Mouse (Mus musculus): ENCODE measurements around the gene Polr2h. TPM values are rescaled to one million over a fixed set of nuclear protein-coding genes. Genes with fewer than 3 reads are reported as not detected.

Polr2h gene
- polyA plus RNA-seq, 1 experiment from 2014 or later = 125 TPM

DNA sequence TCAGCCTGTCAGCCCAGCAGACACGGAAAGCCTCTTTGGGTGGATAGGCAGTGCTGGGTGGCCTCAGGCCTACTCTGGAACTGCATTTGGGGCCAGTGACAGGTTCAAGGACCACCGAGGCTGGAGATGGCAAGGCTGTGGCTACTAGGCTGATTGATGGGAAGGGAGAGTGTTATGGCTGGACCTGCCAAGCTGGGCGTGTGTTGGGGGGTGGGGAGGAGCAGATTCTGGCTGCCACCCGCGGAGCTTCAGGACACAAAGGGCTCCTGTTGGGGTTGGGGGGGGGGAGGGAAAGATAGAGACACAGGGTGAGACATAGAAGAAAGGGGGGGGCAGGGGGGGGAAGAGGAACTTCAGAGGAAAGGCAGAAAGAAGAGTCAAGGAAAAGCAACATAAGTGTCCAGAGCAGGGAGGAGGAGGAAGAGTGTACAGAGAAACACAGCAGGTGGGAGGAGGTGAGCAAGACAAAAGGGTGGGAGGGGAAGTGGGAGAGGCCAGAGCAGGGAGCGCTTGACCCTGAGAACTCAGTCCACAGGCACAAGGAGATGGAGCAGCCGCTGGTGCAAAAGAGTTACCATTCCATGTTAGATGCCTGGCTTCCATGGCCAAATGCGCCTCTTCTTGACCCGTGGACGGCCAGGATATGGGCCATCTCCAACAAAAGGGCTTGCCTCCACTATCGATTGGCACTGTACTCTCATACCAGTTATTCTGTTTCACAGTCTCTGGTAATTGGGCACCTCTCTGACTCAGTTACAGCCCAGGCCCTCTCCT lies 3.0 kb upstream of the Polr2h start:
- ATAC-seq (replicated peaks; ENCODE audit: low FRiP score, low TSS enrichment, low read depth) (no peak), DNase-seq (ENCODE audit: low spot score) (no peak)
- 49% methylated on average over 11 of the region's 11 CpGs for WGBS
- H3K4me3 ChIP-seq (ENCODE audit: low read depth, low read length) = peak overlapping the region; percentile 61; the same call in 1 of the 2 replicates
- H3K4me2 ChIP-seq (ENCODE audit: low read length) = peak overlapping the region; percentile 86
- peaks cover 20% of the 10 kb centered on the region for H3K4me1 ChIP-seq (replicated peaks; ENCODE audit: control insufficient read depth, insufficient read depth, low read length)
- H3K9me3 ChIP-seq (ENCODE audit: control insufficient read depth, low read length) = no peaks in the 10 kb centered on the region
- H3K36me3 ChIP-seq (ENCODE audit: control insufficient read depth, insufficient read depth, low read length) = peaks cover 33% of the 10 kb centered on the region
- no peak overlapping the region for H3K27ac ChIP-seq (ENCODE audit: low read depth)
- no peak overlapping the region for H3K9ac ChIP-seq (ENCODE audit: low read length)
- H3K27me3 ChIP-seq (replicated peaks; ENCODE audit: control insufficient read depth, insufficient read depth, low read length) = no peaks in the 10 kb centered on the region

- no peaks in the 10 kb centered on the region for H3K27me3 ChIP-seq (replicated peaks; ENCODE audit: control insufficient read depth, insufficient read depth, low read length)
- 54% methylated on average over 2 of the region's 2 CpGs for WGBS
- peak overlapping the region; percentile 61 for H3K4me3 ChIP-seq (ENCODE audit: low read depth, low read length)
- peak overlapping the region; percentile 65 for H3K9ac ChIP-seq (ENCODE audit: low read length)
- ATAC-seq (replicated peaks; ENCODE audit: low FRiP score, low TSS enrichment, low read depth) (no peak), DNase-seq (ENCODE audit: low spot score) (no peak)
- no peaks in the 10 kb centered on the region for H3K9me3 ChIP-seq (ENCODE audit: control insufficient read depth, low read length)
- H3K4me2 ChIP-seq (ENCODE audit: low read length) = peak overlapping the region; percentile 86
- no peak overlapping the region for H3K27ac ChIP-seq (ENCODE audit: low read depth)
- peaks cover 20% of the 10 kb centered on the region for H3K4me1 ChIP-seq (replicated peaks; ENCODE audit: control insufficient read depth, insufficient read depth, low read length)
- peaks cover 35% of the 10 kb centered on the region for H3K36me3 ChIP-seq (ENCODE audit: control insufficient read depth, insufficient read depth, low read length)
Measured at GRCm38 (mm10) chr16:20715161-20715560, 2.3 kb upstream of the Polr2h start.

DNA sequence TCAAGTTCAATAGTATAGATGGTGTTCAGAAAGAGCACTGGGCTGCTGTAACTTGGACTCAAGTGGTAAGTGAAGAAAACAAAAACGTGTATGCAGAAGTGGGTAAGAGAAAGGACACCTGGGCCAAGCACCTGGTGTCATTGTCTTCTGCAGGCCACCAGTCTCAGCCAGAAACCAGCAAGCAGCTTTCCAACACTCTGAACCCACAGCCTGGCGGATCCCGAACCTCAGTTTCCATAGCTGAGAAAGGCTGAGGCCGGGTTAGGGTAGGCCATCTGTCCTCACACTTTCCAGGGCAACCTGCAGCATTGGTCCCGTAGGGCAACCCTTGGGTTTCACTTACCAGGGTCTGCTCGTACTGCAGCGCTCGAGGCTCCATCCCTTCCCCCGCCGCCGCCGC lies 1.9 kb upstream of the Polr2h start:
- H3K9me3 ChIP-seq (ENCODE audit: control insufficient read depth, low read length) = no peaks in the 10 kb centered on the region
- H3K27me3 ChIP-seq (replicated peaks; ENCODE audit: control insufficient read depth, insufficient read depth, low read length) = no peaks in the 10 kb centered on the region
- peak overlapping the region; percentile 61 for H3K4me3 ChIP-seq (ENCODE audit: low read depth, low read length)
- DNase-seq (ENCODE audit: low spot score) (no peak), ATAC-seq (replicated peaks; ENCODE audit: low FRiP score, low TSS enrichment, low read depth) (no peak)
- WGBS = 1% methylated on average over 12 of the region's 12 CpGs
- peak overlapping the region; percentile 86 for H3K4me2 ChIP-seq (ENCODE audit: low read length)
- peaks cover 20% of the 10 kb centered on the region for H3K4me1 ChIP-seq (replicated peaks; ENCODE audit: control insufficient read depth, insufficient read depth, low read length)
- H3K36me3 ChIP-seq (ENCODE audit: control insufficient read depth, insufficient read depth, low read length) = peaks cover 35% of the 10 kb centered on the region
- peak overlapping the region; percentile 95 for H3K27ac ChIP-seq (ENCODE audit: low read depth)
- H3K9ac ChIP-seq (ENCODE audit: low read length) = peak overlapping the region; percentile 65

GRCm38 (mm10) chr16:20715976-20716840 lies 1.3 kb upstream of the Polr2h start:
- H3K4me3 ChIP-seq (ENCODE audit: low read depth, low read length) = peak overlapping the region; percentile 61
- H3K9me3 ChIP-seq (ENCODE audit: control insufficient read depth, low read length) = no peaks in the 10 kb centered on the region
- H3K4me2 ChIP-seq (ENCODE audit: low read length) = peak overlapping the region; percentile 86
- H3K27ac ChIP-seq (ENCODE audit: low read depth) = peak overlapping the region; percentile 95
- DNase-seq (ENCODE audit: low spot score) = peak; percentile 93
- peaks cover 39% of the 10 kb centered on the region for H3K36me3 ChIP-seq (ENCODE audit: control insufficient read depth, insufficient read depth, low read length)
- WGBS = under 1% methylated on average over 63 of the region's 68 CpGs
- ATAC-seq (replicated peaks; ENCODE audit: low FRiP score, low TSS enrichment, low read depth) = peak; percentile 84
- H3K9ac ChIP-seq (ENCODE audit: low read length) = peak overlapping the region; percentile 65
- H3K27me3 ChIP-seq (replicated peaks; ENCODE audit: control insufficient read depth, insufficient read depth, low read length) = no peaks in the 10 kb centered on the region
- peaks cover 20% of the 10 kb centered on the region for H3K4me1 ChIP-seq (replicated peaks; ENCODE audit: control insufficient read depth, insufficient read depth, low read length)

DNA sequence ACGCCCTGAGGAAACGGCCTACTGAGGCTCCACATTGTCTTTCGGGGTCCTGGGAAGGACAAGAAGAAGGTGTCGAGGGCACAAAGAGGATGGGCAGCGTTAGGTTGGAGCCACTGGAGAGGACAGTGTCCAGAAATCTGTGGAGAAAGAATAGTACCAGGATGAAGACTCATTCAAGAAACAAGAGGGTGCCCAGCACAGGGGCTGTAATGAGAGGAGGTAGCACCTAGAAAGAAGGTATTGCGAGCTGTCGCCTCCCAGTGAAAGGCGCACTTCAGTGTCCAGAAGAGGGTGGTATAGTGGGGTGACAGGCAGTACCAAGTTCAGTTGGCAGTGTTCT lies 654 bp upstream of the Polr2h start:
- H3K36me3 ChIP-seq (ENCODE audit: control insufficient read depth, insufficient read depth, low read length) = peaks cover 39% of the 10 kb centered on the region
- peak overlapping the region; percentile 95 for H3K27ac ChIP-seq (ENCODE audit: low read depth)
- peak overlapping the region; percentile 61 for H3K4me3 ChIP-seq (ENCODE audit: low read depth, low read length)
- WGBS = 0% methylated on average over 8 of the region's 8 CpGs
- H3K4me1 ChIP-seq (replicated peaks; ENCODE audit: control insufficient read depth, insufficient read depth, low read length) = peaks cover 20% of the 10 kb centered on the region
- H3K9ac ChIP-seq (ENCODE audit: low read length) = peak overlapping the region; percentile 65
- H3K9me3 ChIP-seq (ENCODE audit: control insufficient read depth, low read length) = no peaks in the 10 kb centered on the region
- DNase-seq (ENCODE audit: low spot score) = no peak
- H3K4me2 ChIP-seq (ENCODE audit: low read length) = peak overlapping the region; percentile 86
- no peak for ATAC-seq (replicated peaks; ENCODE audit: low FRiP score, low TSS enrichment, low read depth)
- H3K27me3 ChIP-seq (replicated peaks; ENCODE audit: control insufficient read depth, insufficient read depth, low read length) = no peaks in the 10 kb centered on the region

DNA sequence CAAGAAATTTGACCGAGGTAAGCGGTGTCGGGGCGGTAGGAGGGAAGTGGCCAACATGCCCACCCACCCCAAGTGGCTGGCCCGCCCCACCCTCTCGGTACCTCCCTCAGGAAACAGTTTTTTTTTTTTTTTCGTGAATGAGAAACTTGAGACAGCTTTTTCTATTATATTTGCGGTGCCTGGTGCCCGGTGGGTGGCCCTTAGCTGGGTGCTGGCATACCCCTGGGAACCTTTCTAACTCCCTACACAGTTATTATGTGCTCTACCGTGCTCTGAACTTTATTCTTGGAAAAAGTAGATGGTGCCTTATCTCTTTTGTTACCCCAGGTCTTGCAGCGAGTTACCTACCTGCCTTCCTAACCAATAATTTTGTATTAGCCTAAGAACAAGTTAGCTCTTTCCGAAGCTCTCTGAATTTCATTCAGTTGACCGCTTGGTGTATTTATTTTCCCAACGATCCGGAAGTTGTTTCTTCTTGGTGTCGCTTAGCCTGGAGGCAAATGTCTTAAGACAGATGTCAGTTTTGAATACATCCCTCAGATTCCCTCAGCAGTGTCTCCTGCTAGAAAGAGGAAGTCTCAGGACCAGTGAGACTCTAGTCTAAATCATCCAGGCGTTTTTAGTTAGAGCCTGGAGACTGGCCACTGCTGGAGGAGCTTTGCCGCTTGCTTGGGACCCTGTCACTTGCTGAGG lies 659 bp downstream of the Polr2h start:
- H3K27me3 ChIP-seq (replicated peaks; ENCODE audit: control insufficient read depth, insufficient read depth, low read length) = no peaks in the 10 kb centered on the region
- peaks cover 20% of the 10 kb centered on the region for H3K4me1 ChIP-seq (replicated peaks; ENCODE audit: control insufficient read depth, insufficient read depth, low read length)
- H3K4me2 ChIP-seq (ENCODE audit: low read length) = peak overlapping the region; percentile 86
- DNase-seq (ENCODE audit: low spot score) (no peak), ATAC-seq (replicated peaks; ENCODE audit: low FRiP score, low TSS enrichment, low read depth) (peak; percentile 32)
- H3K9ac ChIP-seq (ENCODE audit: low read length) = peak overlapping the region; percentile 65
- H3K4me3 ChIP-seq (ENCODE audit: low read depth, low read length) = peak overlapping the region; percentile 61
- H3K27ac ChIP-seq (ENCODE audit: low read depth) = peak overlapping the region; percentile 95
- no peaks in the 10 kb centered on the region for H3K9me3 ChIP-seq (ENCODE audit: control insufficient read depth, low read length)
- H3K36me3 ChIP-seq (ENCODE audit: control insufficient read depth, insufficient read depth, low read length) = peaks cover 36% of the 10 kb centered on the region
- WGBS = 4% methylated on average over 18 of the region's 18 CpGs

DNA sequence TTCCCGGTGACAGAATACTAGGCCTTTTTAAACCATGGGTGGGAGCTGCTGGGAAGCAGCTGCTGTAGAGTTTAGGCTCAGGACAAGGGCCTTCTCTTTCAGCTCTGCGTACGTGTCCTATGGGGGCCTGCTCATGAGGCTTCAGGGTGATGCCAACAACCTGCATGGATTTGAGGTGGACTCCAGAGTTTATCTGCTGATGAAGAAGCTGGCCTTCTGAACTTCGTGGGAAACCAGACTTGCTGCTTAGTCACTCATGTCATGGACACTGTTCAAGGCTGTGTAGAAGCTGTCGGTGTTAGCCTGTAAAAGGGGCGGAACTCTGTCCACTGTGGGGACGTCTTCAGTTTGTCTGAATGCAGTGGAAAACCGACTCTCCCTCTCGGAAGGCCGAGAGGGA lies 4.3 kb downstream of the Polr2h start:
- Histone ChIP-seq H3K9me3 (ENCODE audit: control insufficient read depth, low read length) (no peaks in the 10 kb centered on the region), H3K4me3 (ENCODE audit: low read depth, low read length) (no peak overlapping the region), H3K9ac (ENCODE audit: low read length) (no peak overlapping the region), H3K4me1 (replicated peaks; ENCODE audit: control insufficient read depth, insufficient read depth, low read length) (peaks cover 9% of the 10 kb centered on the region), H3K4me2 (ENCODE audit: low read length) (no peak overlapping the region), H3K36me3 (ENCODE audit: control insufficient read depth, insufficient read depth, low read length) (peaks cover 32% of the 10 kb centered on the region), H3K27ac (ENCODE audit: low read depth) (no peak overlapping the region), H3K27me3 (replicated peaks; ENCODE audit: control insufficient read depth, insufficient read depth, low read length) (no peaks in the 10 kb centered on the region)
- ATAC-seq (replicated peaks; ENCODE audit: low FRiP score, low TSS enrichment, low read depth) (no peak), DNase-seq (ENCODE audit: low spot score) (no peak)
- WGBS = 85% methylated on average over 10 of the region's 10 CpGs

GRCm38 (mm10) chr16:20722736-20723135 lies 5.3 kb downstream of the Polr2h start:
- Histone ChIP-seq H3K36me3 (ENCODE audit: control insufficient read depth, insufficient read depth, low read length) (peaks cover 32% of the 10 kb centered on the region), H3K4me2 (ENCODE audit: low read length) (no peak overlapping the region), H3K27me3 (replicated peaks; ENCODE audit: control insufficient read depth, insufficient read depth, low read length) (no peaks in the 10 kb centered on the region), H3K27ac (ENCODE audit: low read depth) (no peak overlapping the region), H3K4me1 (replicated peaks; ENCODE audit: control insufficient read depth, insufficient read depth, low read length) (peaks cover 7% of the 10 kb centered on the region), H3K9ac (ENCODE audit: low read length) (no peak overlapping the region), H3K9me3 (ENCODE audit: control insufficient read depth, low read length) (no peaks in the 10 kb centered on the region), H3K4me3 (ENCODE audit: low read depth, low read length) (no peak overlapping the region)
- 56% methylated on average over 4 of the region's 4 CpGs for WGBS
- ATAC-seq (replicated peaks; ENCODE audit: low FRiP score, low TSS enrichment, low read depth) = no peak
- no peak for DNase-seq (ENCODE audit: low spot score)

All from intestine, embryonic 14.5 days (tissue).